Mouse (Mus musculus) lung, adult 2 months (tissue): ENCODE data around the gene Pip4p1.

ENCODE experiments used
- CTCF ChIP-seq: fragments of 200-500 bp; IDR thresholded peaks from 2 replicates; pipeline ENCODE4 v1.5.1; 2011; ENCODE audit warnings: mild to moderate bottlenecking, low read length, control low read depth; ENCODE audit not compliant: insufficient read depth
- POLR2A ChIP-seq: fragments of 200-500 bp; IDR thresholded peaks from 2 replicates; pipeline ENCODE4 v1.6.1; 2011; ENCODE audit warnings: low read depth, mild to moderate bottlenecking, control low read depth, low read length, borderline replicate concordance; ENCODE audit errors: extremely low read depth

DNA sequence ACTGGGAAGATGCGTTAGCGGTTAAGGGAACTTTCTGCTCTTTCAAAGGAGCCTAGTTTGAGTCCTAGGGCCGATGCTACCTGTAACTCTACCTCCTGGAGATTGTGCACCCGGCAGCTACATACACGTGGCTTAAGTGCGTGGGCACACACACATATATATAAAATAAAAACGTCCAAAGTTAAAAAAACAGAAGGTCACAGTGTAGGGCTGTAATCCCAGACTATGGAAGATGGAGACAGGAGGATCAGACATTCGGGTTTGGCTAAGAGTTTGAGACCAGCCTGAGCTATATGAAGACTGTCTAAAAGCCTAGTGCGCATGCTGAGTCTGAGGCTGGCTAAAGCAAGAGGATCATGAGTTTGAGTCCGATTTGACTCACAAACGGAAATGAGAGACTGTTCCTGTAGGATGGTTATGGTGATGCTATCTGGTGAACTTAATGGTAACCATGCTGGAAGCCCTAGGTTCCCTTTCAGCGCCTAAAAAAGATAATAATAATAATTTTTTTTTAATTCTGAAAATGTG, 901 bp upstream of the Pip4p1 start:
- no peak for TF ChIP-seq POLR2A
- no peak for TF ChIP-seq CTCF
